Mouse (Mus musculus) midbrain, embryonic 16.5 days (tissue): ENCODE measurements around the gene Gm9837. TPM values are rescaled to one million over a fixed set of nuclear protein-coding genes. Genes with fewer than 3 reads are reported as not detected.

Source experiments
- ATAC-seq: fragments of 200-750 bp; cut with Nextera tagmentation; 2 replicates; pipeline ENCODE4 v1.8.0; 2017; ENCODE audit warnings: moderate TSS enrichment
- H3K27ac ChIP-seq: fragments of 300-500 bp; sonication (generic); 2 replicates; pipeline ENCODE4 v1.5.1; 2014; ENCODE audit warnings: mild to moderate bottlenecking, low read length, mixed read lengths
- H3K27me3 ChIP-seq: fragments of 300-500 bp; sonication (generic); 2 replicates; pipeline ENCODE4 v1.6.1; 2014; ENCODE audit warnings: low read depth, low read length, mixed read lengths; ENCODE audit not compliant: control insufficient read depth, insufficient read depth
- H3K36me3 ChIP-seq: fragments of 300-500 bp; sonication (generic); 2 replicates; pipeline ENCODE4 v1.6.1; 2014; ENCODE audit warnings: mild to moderate bottlenecking, low read length, moderate library complexity, mixed read lengths; ENCODE audit not compliant: control insufficient read depth, insufficient read depth
- H3K4me1 ChIP-seq: fragments of 300-500 bp; sonication (generic); 2 replicates; pipeline ENCODE4 v1.6.1; 2014; ENCODE audit warnings: mild to moderate bottlenecking, low read length, mixed read lengths; ENCODE audit not compliant: control insufficient read depth, insufficient read depth
- H3K4me2 ChIP-seq: fragments of 300-500 bp; sonication (generic); 2 replicates; pipeline ENCODE4 v1.6.1; 2014; ENCODE audit warnings: mild to moderate bottlenecking, low read length, mixed read lengths
- H3K4me3 ChIP-seq: fragments of 300-500 bp; sonication (generic); 2 replicates; pipeline ENCODE4 v1.5.1; 2014; ENCODE audit warnings: low read depth, mild to moderate bottlenecking, low read length, moderate library complexity, mixed read lengths
- H3K9ac ChIP-seq: fragments of 300-500 bp; sonication (generic); 2 replicates; pipeline ENCODE4 v1.6.1; 2014; ENCODE audit warnings: low read depth, low read length, mixed read lengths
- H3K9me3 ChIP-seq: fragments of 300-500 bp; sonication (generic); replicated peaks from 2 replicates; pipeline ENCODE4 v1.6.1; 2014; ENCODE audit warnings: mild to moderate bottlenecking, low read length, mixed read lengths; ENCODE audit not compliant: control insufficient read depth, poor library complexity, severe bottlenecking
- WGBS: fragments of 180-500 bp; shearing (Covaris S2); extraction: QIAGEN DNeasy Blood & Tissue Kit; methylation state at CpG from one replicate; pipeline ENCODE4 v1.1.7; 2014; 5-methylcytosine and 5-hydroxymethylcytosine counted together
- polyA plus RNA-seq: library from polyadenylated mRNA; unstranded; fragments of >200 nt; fragmentation: Nextera tagmentation; extraction: Ambion mirVana; gene quantifications from 2 replicates; pipeline ENCODE4 v1.2.1, GENCODE M21; 2015

Gene Gm9837
- polyA plus RNA-seq, 1 experiment from 2014 or later: not detected

DNA sequence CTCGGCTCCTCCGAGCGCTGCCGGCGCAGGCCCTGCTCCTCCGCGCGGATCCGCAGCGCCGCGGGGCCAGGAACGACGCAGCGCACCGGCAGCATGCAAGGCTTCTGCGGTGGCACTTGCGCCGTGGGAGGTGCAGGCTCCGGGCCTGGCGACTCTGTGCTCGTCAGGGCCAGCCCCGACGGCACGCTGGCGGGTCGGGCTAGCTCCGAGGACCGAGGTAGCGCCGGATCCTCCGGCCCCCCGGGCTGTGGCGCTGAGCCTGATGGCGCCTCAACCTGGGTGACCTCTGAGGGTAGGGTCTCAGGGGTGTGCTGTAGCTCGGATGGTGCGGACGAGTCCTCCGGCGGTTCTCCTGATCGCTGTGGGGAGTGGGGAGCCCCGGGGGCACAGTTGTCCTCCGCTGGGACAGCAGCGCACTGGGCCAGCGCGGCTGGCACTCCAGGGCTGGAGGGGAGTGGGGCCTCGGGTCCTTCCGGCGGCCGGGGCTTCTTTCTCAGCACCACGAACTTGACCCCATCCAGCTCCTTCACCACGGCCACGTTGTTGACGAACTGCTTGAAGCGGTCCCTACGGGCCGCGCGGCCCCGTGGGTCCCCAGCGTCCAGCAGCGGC, 9.0 kb upstream of the Gm9837 start:
- Histone ChIP-seq H3K4me1 (peaks cover 16% of the 10 kb centered on the region), H3K27ac (no peak overlapping the region), H3K9me3 (no peaks in the 10 kb centered on the region), H3K4me3 (peak overlapping the region; percentile 55), H3K9ac (peak overlapping the region; percentile 70), H3K27me3 (peaks cover 41% of the 10 kb centered on the region), H3K4me2 (peak overlapping the region; percentile 86), H3K36me3 (no peaks in the 10 kb centered on the region)
- peak; percentile 25 for ATAC-seq
- WGBS: 1% methylated on average over 60 of the region's 62 CpGs

DNA sequence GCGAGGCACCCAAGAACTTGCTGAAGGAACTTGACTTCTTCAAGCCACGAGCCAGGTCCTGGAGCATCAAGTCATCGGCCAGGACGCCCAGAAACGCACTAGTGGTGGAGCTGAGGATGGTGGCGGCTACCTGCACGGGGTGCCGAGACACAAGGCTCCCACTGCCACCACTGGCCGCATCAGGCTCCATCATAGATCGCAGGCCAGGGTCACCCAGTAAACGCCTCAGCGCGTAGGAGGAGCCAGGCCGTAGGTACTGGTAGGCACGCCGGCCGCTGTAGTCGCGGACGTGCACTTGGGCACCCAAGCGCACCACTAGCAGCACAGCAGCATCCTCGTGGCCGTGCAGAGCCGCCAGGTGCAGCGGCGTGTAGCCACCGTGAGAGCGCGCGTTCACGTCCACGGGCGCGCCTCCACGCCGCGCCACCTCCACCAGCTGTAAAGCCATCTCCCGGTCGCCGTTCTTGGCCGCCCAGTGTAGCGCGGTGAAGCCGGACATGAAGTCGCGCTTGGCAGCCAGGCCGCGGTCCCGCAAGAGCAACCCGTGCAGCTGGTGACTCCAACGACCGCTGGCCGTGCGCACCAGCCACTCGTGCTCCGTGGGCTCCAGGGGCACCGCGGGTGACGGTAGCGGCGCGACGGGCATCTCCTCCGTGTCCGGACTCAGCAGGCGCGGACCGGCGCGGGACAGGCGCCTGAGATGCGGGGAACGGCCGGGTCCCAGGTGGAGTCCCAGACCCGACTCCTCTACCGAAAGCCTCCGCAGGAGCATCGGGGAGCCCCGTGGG, 8.3 kb upstream of the Gm9837 start:
- no peaks in the 10 kb centered on the region for H3K36me3 ChIP-seq
- H3K27me3 ChIP-seq: peaks cover 42% of the 10 kb centered on the region
- ATAC-seq: peak; percentile 29
- peak overlapping the region; percentile 86 for H3K4me2 ChIP-seq
- 6% methylated on average over 76 of the region's 79 CpGs for WGBS
- no peak overlapping the region for H3K27ac ChIP-seq
- H3K9ac ChIP-seq: peak overlapping the region; percentile 70
- H3K4me3 ChIP-seq: peak overlapping the region; percentile 55
- no peaks in the 10 kb centered on the region for H3K9me3 ChIP-seq
- H3K4me1 ChIP-seq: peaks cover 16% of the 10 kb centered on the region

DNA sequence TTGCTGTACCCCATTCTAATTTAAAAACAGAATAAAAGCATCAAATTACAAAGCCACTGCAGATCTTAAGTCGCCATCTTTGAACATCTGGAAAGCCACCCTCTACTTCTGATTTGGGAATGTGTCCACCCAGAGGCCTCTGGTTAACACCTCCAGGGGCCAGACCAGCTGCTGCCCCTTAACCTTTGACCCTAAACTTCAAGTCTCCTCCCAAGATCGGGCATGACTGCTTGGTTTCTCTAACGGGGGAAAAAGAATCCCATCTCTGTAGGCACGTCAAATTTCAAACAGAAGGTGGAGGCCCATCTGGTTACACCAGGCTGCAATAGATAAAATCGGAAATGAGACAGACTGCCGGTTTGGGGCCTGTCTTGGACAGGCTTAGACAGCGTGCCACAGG, 7.6 kb upstream of the Gm9837 start:
- Histone ChIP-seq H3K27ac (no peak overlapping the region), H3K27me3 (peaks cover 38% of the 10 kb centered on the region), H3K4me1 (peaks cover 16% of the 10 kb centered on the region), H3K9ac (no peak overlapping the region), H3K9me3 (no peaks in the 10 kb centered on the region), H3K36me3 (no peaks in the 10 kb centered on the region), H3K4me2 (no peak overlapping the region), H3K4me3 (no peak overlapping the region)
- no peak for ATAC-seq
- 52% methylated on average over 7 of the region's 7 CpGs for WGBS

DNA sequence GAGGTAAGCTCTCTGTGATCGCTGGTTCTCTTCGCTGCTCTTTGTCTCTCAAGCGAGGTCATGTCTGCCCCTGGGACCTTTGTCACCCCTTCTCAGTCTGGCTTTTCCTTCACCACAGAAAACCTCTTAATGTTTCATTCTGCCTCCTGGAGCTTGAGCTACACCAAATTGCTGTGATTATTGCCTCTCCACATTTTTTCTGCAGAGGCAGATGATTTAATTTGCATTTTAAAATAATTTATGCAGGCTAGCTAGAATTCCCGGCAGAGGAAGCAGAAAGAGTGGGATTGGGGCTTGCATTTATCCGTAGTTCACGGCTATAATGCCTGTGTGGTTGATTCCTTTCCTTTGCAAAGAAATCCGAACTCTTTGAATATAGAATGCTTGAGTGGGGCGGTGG, 5.3 kb upstream of the Gm9837 start:
- peak overlapping the region; percentile 0; the same call in 1 of the 2 replicates for H3K9ac ChIP-seq
- H3K27ac ChIP-seq: peak overlapping the region; percentile 34
- peak overlapping the region; percentile 35 for H3K4me2 ChIP-seq
- H3K9me3 ChIP-seq: no peaks in the 10 kb centered on the region
- no peaks in the 10 kb centered on the region for H3K36me3 ChIP-seq
- H3K27me3 ChIP-seq: peaks cover 33% of the 10 kb centered on the region
- ATAC-seq: no peak
- WGBS: 8% methylated on average over 8 of the region's 8 CpGs
- peak overlapping the region; percentile 19; the same call in 1 of the 2 replicates for H3K4me3 ChIP-seq
- peaks cover 20% of the 10 kb centered on the region for H3K4me1 ChIP-seq

DNA sequence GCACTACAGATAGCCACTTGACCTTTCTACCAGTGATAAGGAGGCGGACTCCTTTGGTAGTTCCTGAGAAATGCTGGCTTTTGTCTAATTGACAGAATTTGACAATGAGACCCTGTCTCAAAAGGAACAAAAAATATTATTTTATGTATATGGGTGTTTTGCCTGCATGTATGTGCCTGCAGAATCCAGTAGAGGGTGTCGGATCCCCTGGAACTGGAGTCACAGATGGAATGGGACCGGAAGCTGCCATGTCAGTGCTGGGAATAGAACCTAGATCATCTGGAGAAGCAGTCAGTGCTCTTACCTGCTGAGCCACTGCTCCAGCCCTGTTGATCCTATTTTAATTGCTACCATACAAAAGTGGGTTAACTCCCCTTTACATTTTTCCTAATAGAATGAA, 2.4 kb upstream of the Gm9837 start:
- ATAC-seq: no peak
- Histone ChIP-seq H3K9me3 (no peaks in the 10 kb centered on the region), H3K27me3 (peaks cover 11% of the 10 kb centered on the region), H3K9ac (no peak overlapping the region), H3K36me3 (no peaks in the 10 kb centered on the region), H3K4me1 (peaks cover 16% of the 10 kb centered on the region), H3K27ac (no peak overlapping the region), H3K4me3 (no peak overlapping the region), H3K4me2 (no peak overlapping the region)
- WGBS: 86% methylated on average over 3 of the region's 3 CpGs

DNA sequence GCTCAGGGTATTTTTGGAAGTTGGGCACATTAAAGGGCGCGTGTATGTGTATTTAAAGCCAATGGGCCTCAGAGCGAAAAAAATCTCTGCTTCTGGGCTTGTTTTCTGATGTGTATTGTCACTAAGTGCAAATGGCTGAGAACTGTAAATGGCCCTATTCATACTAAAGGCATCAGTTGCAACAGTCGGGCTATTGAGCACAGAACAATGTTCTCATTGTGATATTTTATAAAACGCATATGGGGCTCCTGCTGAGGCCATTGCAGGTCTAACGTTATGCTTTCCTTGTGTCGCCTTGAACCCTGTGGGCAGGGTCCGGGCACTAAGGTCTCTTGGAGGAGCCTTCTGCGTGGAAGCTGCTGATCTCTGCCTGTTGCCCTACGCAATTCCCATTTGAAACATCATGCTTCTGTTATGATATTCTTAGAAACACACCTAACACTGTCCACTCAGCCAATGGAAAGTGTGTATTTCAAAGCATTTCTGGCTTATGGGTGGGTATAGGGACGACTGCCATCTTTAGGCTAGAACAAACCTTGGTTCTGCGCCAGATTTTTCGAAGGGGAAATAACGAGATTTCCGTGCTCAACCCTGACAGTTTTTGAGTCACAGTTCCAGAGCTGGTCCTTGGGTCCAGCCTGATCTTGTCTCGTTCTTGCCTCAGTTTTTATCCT, 848 bp downstream of the Gm9837 start:
- Histone ChIP-seq H3K4me3 (no peak overlapping the region), H3K27ac (no peak overlapping the region; the same call in 1 of the 2 replicates), H3K9me3 (no peaks in the 10 kb centered on the region), H3K4me1 (peaks cover 13% of the 10 kb centered on the region), H3K36me3 (no peaks in the 10 kb centered on the region), H3K4me2 (peak overlapping the region; percentile 57; the same call in 1 of the 2 replicates), H3K27me3 (peaks cover 34% of the 10 kb centered on the region), H3K9ac (no peak overlapping the region)
- WGBS: 33% methylated on average over 16 of the region's 16 CpGs
- no peak for ATAC-seq

DNA sequence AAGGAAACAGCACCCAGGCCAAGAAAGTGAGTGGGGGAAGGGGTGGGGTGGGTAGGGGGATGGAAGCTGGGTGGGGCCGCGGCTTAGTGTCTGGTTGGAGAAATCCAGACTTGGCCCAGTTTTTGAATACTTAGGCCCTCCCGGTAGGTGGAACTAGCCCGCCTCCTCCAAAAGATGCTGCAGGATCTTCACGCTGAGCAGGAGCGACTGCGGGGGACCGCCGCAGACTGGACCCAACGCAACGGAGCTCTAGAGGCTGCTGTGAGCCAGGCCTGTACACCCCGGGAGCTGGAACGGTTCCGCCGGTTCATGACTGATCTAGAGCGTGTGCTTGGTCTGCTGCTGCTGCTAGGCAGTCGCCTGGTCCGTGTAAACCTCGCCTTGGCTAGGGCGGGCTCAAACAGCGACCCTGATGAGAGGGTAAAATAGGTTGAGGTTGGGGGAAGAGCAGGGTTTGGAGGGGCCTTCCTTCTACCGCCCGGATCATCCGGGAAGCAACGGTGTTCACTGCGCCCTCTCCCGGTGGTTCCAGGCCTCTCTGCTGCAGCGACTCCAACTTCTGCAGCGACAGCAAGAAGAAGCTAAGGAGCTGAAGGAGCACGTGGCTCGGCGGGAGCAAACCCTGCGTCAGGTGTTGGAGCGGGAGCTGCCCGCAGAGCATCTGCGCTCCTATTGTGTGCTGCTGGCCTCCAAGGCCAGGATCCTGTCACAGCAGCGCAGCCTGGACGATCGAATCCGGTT, 3.9 kb downstream of the Gm9837 start:
- peaks cover 56% of the 10 kb centered on the region for H3K27me3 ChIP-seq

DNA sequence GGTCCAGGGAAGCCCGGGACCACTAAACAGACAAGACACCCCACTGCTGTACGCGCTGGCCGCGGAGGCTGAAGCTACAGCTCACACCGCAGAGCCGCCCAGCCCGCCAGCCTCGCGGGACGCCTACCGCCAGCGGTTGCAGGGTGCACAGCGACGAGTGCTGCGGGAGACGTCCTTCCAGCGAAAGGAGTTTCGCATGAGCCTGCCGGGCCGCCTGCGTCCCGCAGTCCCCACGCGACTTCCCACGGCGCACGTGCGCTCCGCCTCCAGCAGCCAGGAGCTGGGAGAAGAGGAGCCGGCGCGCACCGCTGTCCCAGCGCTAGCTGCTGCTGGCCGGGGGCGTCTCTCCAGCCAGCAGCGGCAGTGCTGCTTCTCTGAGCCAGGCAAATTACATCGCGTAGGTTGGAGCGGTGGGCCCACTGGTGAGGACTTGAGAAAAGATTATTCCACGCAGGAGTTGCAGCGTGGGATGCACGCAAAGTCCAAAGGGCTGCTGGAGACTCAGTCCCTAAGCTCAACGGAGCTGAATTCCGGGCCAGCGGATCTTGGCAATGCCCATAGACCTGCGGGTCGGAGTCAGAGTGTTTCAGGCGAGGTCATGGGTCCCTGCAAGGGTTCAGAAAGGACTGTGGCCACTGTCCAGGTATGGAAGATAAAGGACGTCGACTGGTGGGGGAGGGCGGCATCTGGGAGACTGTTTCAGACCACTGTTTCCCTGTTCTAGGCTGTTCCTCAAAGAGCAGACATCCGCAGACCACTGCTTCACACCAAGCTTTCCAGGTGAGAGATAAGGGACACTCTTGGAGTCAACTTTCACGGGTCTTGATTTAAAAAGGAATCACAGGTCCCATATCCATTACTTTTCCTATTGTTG, 6.5 kb downstream of the Gm9837 start:
- H3K27ac ChIP-seq: no peak overlapping the region
- H3K4me3 ChIP-seq: peak overlapping the region; percentile 44
- peak overlapping the region; percentile 36; the same call in 1 of the 2 replicates for H3K9ac ChIP-seq
- ATAC-seq: no peak
- peak overlapping the region; percentile 85 for H3K4me2 ChIP-seq
- peaks cover 60% of the 10 kb centered on the region for H3K27me3 ChIP-seq
- 6% methylated on average over 55 of the region's 55 CpGs for WGBS
- peaks cover 8% of the 10 kb centered on the region; the same call in 1 of the 2 replicates for H3K4me1 ChIP-seq
- no peaks in the 10 kb centered on the region for H3K36me3 ChIP-seq
- no peaks in the 10 kb centered on the region for H3K9me3 ChIP-seq

More for the DNA sequence above, 3.9 kb downstream of the Gm9837 start:
- peaks cover 18% of the 10 kb centered on the region for H3K4me1 ChIP-seq
- peak overlapping the region; percentile 37 for H3K4me3 ChIP-seq
- H3K9me3 ChIP-seq: no peaks in the 10 kb centered on the region
- WGBS: 4% methylated on average over 40 of the region's 40 CpGs
- peak overlapping the region; percentile 63 for H3K4me2 ChIP-seq
- H3K36me3 ChIP-seq: no peaks in the 10 kb centered on the region
- H3K27ac ChIP-seq: no peak overlapping the region
- ATAC-seq: peak; percentile 30; the same call in 1 of the 2 replicates
- peak overlapping the region; percentile 55 for H3K9ac ChIP-seq
